Mouse (Mus musculus): ENCODE data around the gene H2al1o.
"Not testable (repeated sequence)": the region's sequence is repeated elsewhere in the genome, so short reads cannot be mapped to it uniquely, and the experiment has no call there.

Gene H2al1o

DNA sequence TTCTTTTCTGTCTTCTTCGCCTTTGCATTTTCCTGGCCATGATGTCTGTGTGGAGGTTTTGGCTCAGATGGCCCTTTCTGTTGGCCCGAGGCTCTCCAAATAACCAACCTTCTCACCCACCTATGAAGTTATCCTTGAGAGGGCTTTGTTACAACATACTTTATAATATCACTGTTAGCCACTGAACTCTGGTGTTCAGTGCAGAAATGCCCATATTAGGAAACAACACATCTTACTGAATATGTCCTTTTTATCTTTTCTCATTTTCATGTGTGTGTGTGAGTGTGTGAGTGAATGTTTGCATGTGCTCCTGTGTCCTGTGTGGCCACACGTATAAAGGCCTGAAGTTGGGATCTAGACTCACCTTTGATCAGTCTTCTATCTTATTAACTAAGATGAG lies at the start of gene H2al1o:
TSS of gene H2al1o (minus strand) at position 101 of the 400 bp plus-strand sequence.
- not testable (repeated sequence) for TF ChIP-seq GATA4 (IDR thresholded peaks at IDR 0.05; ENCODE audit: insufficient replicate concordance, low read length)

DNA sequence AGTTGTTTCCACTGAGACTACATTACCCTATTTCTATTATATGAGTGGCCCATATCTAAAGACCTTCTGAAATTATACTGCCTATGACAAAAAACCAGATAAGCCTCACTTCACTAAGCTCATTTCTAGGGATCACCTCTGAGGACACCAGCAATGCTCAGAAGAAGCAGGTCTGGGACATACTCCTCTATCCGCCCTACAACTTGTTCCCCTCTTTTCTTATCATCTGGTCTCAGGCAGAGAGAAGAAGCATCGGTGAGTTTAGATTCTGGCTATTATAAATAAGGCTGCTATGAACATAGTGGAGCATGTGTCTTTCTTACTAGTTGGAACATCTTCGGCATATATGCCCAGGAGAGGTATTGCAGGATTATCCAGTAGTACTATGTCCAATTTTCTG lies 35.3 kb downstream of the H2al1o start:
- TF ChIP-seq GATA4 (IDR thresholded peaks at IDR 0.05; ENCODE audit: insufficient replicate concordance, low read length), result no peak

Measured in liver, adult (tissue).